Mouse (Mus musculus) Patski (cell line): ENCODE data around the gene Hapln3. TPM values are rescaled to one million over a fixed set of nuclear protein-coding genes. Genes with fewer than 3 reads are reported as not detected.

ENCODE experiments used
- ATAC-seq: fragments of 100-300 bp; one replicate; pipeline ENCODE4 v1.8.0; 2021
- CTCF ChIA-PET: fragments of 350-600 bp; sonication (Branson Sonifier 250); formaldehyde crosslinking; loops from one replicate; lab custom pipeline; 2022; ENCODE audit warnings: inconsistent platforms; lab: Charles Lee
- POLR2A ChIA-PET: fragments of 350-600 bp; sonication (Branson Sonifier 250); formaldehyde crosslinking; loops from one replicate; lab custom pipeline; 2022; ENCODE audit warnings: antibody characterized with exemption, inconsistent platforms; lab: Charles Lee
- DNase-seq: peaks from one replicate; pipeline ENCODE4 v3.0.0-alpha.2; 2011; ENCODE audit warnings: low read depth, low spot score
- H3K27me3 ChIP-seq: fragments of 371-371 bp; one replicate; pipeline ENCODE4 v1.5.1; 2021
- CTCF ChIP-seq: fragments of 100-300 bp; IDR thresholded peaks from one replicate; pipeline ENCODE4 v1.5.1; 2021
- in situ Hi-C: fragments of 300-500 bp; cut with MboI; formaldehyde crosslinking; loops from 3 replicates; pipeline ENCODE4 v1.11.1; 2018; ENCODE audit warnings: low pct_unique_long_range_greater_than_20kb, mixed read lengths
- polyA plus RNA-seq: library from polyadenylated mRNA; unstranded; gene quantifications from one replicate; pipeline ENCODE4 v1.2.3, GENCODE M21; 2021

The Hapln3 gene
- polyA plus RNA-seq, 1 experiment from 2014 or later: 0.54 TPM

DNA sequence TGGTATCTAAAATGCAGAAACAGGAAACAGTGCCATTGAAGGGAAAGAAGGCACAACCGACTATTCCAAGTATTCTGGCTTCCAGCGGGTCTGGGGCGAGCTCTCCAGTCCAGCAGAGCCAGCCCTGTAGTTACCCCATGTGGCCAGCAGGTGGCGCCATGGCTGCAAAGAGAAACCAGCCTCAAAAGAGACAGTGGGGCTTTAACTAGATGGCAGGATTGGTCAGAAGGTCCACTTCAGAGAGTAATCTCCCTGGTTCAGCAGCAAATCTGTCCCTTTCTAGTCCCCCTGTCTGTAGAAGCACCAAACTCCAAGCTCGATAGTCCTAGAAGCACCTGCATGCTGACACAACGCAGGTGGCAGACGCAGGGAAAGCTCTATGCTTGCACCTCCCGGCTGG lies 10.1 kb upstream of the Hapln3 start:
- ATAC-seq (peak; percentile 51), DNase-seq (no peak)
- in situ Hi-C loops: loop anchor here (5.0 kb wide), 1 partner anchor 101 kb away; no protein-coding TSS in a partner anchor
- H3K27me3 ChIP-seq: no peaks in the 10 kb centered on the region
- ChIA-PET CTCF (interaction anchor here (0.6 to 2.1 kb wide), 18 partner anchors 10 to 245 kb away, joined by 3 to 10 read pairs (median 4); partner anchors contain the start of gene Rlbp1), POLR2A (no interaction called here)
- no peak for TF ChIP-seq CTCF

DNA sequence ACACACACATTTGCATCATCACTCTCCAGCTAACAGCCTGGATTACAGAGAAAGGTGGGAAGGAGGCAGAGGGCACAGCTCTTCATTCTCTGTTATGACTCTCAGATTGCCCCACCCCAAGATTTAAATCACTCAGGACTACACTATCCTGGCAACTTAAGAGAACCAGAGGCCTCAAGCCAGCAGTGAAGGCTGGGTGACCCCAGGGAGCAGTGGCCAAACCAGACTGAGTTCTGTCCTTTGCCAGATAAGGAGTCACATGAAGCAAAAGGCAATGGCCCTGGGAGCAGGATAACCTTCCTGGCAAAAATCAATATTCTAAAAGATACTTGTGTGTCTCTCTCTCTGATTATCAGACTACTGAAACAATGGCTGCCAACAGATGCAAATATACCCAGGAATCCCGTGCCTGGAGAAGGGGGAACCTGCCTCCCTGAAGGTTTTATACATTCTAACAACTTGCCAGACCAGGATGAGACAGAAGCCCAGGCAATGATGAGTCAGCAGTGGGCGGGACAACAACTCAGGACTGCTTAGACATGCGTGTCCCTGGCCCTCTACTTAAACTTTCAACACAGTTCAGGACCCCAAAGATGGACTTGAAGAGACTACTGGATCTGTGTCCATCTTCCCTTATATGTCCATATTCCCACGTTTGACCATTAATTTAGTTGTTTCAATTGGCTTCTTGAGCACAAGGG lies 9.2 kb upstream of the Hapln3 start:
- in situ Hi-C loops: loop anchor here (5.0 kb wide), 2 partner anchors 102 to 212 kb away; no protein-coding TSS in a partner anchor
- H3K27me3 ChIP-seq: no peaks in the 10 kb centered on the region
- no peak for TF ChIP-seq CTCF
- ATAC-seq (peak; percentile 46), DNase-seq (no peak)
- ChIA-PET CTCF (interaction anchor here (0.6 to 2.1 kb wide), 17 partner anchors 9 to 246 kb away, joined by 3 to 10 read pairs (median 5); partner anchors contain the start of gene Rlbp1), POLR2A (no interaction called here)

DNA sequence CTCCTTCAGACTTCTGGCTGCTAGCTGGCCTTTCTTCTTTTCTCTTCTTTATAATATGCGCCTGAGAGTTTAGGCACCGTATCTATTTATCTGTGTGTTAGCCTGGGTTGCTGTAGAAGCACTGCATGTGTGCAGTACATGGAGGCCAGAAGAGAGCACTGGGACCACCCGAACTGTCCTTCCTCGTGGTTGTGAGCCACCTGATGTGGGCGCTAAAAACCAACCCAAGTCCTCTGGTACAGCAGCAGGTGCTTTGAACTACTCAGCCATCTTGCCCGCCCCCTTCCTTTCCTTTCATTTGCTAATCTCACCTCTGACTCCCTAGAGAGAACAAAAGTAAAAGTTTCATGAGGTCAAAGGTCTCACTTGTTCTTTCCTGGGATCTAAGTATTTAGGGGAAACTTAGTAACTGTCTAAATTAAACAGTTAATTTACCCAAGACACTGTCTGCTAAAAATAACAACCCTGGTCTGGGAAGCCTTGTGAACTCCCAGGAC lies 8.6 kb upstream of the Hapln3 start:
- no peak for DNase-seq
- POLR2A ChIA-PET: no interaction called here
- no peaks in the 10 kb centered on the region for H3K27me3 ChIP-seq
- no peak for TF ChIP-seq CTCF
- CTCF ChIA-PET: no interaction called here
- in situ Hi-C loops: loop anchor here (5.0 kb wide), 1 partner anchor 213 kb away; no protein-coding TSS in a partner anchor
- no peak for ATAC-seq

DNA sequence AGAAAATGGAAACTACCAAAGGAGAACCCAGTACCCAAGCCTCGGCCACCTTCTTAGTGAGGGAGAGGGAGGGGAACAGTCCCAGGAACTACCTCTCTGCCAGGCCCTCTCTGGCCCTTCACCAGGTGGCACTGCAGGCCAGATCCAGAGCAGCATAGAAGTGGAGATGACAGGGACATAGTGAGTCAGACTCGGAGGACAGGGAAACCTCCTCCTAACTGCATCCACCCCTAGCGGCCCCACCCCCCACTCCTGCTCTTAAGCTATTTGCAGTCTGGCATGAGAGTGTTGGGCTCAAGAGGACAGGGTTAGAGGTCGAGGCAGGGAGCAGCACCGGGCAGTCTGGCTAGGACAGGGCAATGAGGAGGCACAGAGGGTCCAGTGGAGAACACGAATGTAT lies 2.6 kb upstream of the Hapln3 start:
- in situ Hi-C loops: no loop called here
- TF ChIP-seq CTCF: no peak
- ATAC-seq (no peak), DNase-seq (no peak)
- CTCF ChIA-PET: no interaction called here
- POLR2A ChIA-PET: no interaction called here
- H3K27me3 ChIP-seq: no peaks in the 10 kb centered on the region

DNA sequence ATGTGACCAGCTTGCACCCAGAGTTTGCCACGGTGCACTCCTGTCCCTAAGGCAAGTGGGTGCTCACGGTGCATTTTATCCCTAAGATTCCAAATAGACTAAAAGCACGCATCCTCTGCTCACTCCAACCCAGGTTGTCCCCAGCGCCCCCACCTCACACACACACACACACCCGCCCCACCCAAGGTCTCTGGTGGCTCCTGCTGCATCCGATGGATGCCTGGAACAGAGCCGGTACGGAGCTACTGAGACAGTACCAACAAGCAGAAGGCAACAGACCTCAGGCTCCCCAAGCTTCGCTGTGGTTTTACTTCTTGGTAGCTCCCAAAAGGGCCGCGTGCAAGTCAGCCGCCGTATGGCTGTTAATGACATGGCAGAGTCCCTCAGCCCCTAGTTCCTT lies 433 bp downstream of the Hapln3 start:
- DNase-seq: no peak
- ChIA-PET CTCF (interaction anchor here (0.6 kb wide), 1 partner anchor 112 kb away, joined by 3 read pairs; no protein-coding TSS in a partner anchor), POLR2A (no interaction called here)
- ATAC-seq: no peak
- in situ Hi-C loops: no loop called here
- TF ChIP-seq CTCF: no peak
- no peaks in the 10 kb centered on the region for H3K27me3 ChIP-seq

DNA sequence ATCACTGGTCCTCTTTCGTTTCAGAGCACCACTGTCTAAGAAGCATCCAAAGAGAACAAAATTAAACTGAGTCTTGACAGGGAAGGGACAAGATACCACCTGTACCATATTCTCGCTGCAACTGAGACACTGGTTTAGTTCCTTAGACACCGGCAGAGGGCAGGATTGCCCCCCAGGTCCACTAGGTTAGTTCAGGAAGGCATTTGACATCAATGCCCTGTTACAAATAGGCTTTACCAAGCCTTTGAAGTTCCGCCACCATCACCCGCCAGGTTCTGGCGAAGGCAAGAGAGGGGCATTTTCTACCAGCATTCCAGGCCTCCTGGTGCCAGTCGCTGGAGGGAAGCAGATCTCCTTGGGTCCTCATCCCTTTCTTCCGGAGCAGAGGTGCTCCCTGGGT lies 935 bp downstream of the Hapln3 start:
- ChIA-PET CTCF (interaction anchor here (0.6 kb wide), 1 partner anchor 112 kb away, joined by 3 read pairs; no protein-coding TSS in a partner anchor), POLR2A (no interaction called here)
- no peak for DNase-seq
- H3K27me3 ChIP-seq: no peaks in the 10 kb centered on the region
- in situ Hi-C loops: no loop called here
- TF ChIP-seq CTCF: no peak
- ATAC-seq: no peak

DNA sequence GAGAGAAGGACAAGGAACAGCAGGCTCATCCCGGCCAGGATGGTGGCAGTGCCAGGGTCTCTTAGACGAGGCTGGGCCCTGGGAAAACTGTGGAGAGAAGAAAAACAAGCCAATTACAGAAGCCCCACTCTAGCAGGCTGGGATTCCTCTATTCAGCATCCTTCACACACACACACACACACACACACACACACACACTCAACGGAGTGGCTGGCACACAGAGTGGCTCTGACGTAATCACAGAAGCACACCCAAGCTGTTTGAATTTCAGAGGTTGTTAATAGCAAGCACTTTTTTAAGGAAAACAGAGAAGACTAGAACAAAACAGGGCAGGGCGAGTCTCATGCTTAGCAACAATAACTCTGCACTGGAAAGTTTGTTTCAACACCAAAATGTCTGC lies 7.4 kb downstream of the Hapln3 start:
- POLR2A ChIA-PET: no interaction called here
- H3K27me3 ChIP-seq: no peaks in the 10 kb centered on the region

DNA sequence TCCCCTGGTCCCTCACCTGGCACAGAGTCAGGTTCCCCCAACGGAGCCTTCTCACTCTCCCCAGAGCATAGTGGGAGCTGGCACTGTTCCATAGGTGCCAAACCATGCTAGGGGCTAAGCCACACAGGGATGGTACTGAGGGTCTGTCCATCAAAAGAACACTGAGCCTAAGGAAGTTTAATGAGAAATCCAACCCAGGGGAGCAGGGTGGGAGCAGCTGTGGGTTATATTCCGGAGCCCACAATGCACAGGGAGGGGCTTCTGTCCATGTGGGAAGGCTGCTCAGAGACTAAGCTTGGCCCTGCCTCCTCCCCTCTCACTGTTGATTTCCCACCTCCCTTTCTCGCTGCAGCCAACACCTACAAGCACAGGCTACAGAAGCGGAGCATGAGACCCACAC lies 17.0 kb downstream of the Hapln3 start:
- ChIA-PET POLR2A (no interaction called here), CTCF (no interaction called here)
- ATAC-seq: no peak
- peaks cover 16% of the 10 kb centered on the region for H3K27me3 ChIP-seq
- DNase-seq: no peak
- no peak for TF ChIP-seq CTCF
- in situ Hi-C loops: no loop called here

More for the DNA sequence above, 7.4 kb downstream of the Hapln3 start:
- in situ Hi-C loops: no loop called here
- no peak for TF ChIP-seq CTCF
- DNase-seq: no peak
- no peak for ATAC-seq
- CTCF ChIA-PET: no interaction called here

DNA sequence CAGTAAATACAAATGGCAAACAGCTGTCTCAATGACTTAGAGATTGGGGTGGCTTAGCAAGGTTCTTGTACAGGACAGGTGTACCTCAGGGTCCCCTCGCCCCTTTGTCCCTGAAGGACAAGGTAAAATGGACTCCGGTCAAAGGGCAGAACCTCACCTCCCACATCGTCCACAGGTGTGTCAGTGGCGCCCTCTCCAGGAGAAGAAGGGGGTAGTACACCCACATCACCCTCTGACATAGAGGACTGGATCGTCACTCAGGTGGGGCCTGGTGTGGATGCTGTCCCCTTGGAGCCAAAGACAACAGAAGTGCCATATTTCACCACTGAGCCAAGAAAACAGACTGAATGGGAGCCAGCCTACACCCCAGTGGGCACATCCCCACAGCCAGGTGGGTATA lies 34.3 kb downstream of the Hapln3 start:
- peaks cover 19% of the 10 kb centered on the region for H3K27me3 ChIP-seq
- no peak for DNase-seq
- no peak for ATAC-seq
- POLR2A ChIA-PET: no interaction called here
- in situ Hi-C loops: no loop called here
- no peak for TF ChIP-seq CTCF
- CTCF ChIA-PET: no interaction called here

DNA sequence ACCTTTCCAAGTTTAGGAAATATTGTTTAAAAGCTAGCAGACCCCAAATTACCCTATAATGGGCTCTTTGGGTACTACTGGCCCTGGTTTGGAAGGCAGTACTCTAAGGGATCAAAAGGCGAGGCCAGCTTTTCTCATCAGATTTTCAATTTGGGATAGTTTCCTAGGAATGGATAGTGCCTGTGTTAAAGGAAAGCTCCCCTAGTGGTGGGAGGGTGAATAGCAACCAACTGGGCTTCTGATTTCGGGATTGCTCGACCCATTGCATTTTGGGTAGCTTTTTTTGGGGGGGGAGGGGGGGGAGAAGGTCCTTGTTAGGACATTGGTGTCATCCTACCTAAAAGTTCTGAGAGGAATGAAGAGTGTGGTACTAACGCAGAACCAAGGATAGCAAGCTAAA lies 41.7 kb downstream of the Hapln3 start:
- no peak for TF ChIP-seq CTCF
- ATAC-seq (no peak), DNase-seq (no peak)
- CTCF ChIA-PET: interaction anchor here (0.9 kb wide), 1 partner anchor 13 kb away, joined by 3 read pairs; no protein-coding TSS in a partner anchor
- H3K27me3 ChIP-seq: peaks cover 18% of the 10 kb centered on the region
- in situ Hi-C loops: no loop called here
- POLR2A ChIA-PET: no interaction called here
